Mouse (Mus musculus) lung, adult 2 months (tissue): ENCODE measurements around the gene Cops3.

ENCODE experiments used
- CTCF ChIP-seq: fragments of 200-500 bp; IDR thresholded peaks from 2 replicates; pipeline ENCODE4 v1.5.1; 2011; ENCODE audit warnings: mild to moderate bottlenecking, low read length, control low read depth; ENCODE audit not compliant: insufficient read depth
- POLR2A ChIP-seq: fragments of 200-500 bp; IDR thresholded peaks from 2 replicates; pipeline ENCODE4 v1.6.1; 2011; ENCODE audit warnings: low read depth, mild to moderate bottlenecking, control low read depth, low read length, borderline replicate concordance; ENCODE audit errors: extremely low read depth

- TF ChIP-seq POLR2A (no peak), CTCF (no peak)
Observed at GRCm38 (mm10) chr11:59813276-59813675, 26.4 kb downstream of the Cops3 start.
